Mouse (Mus musculus): ENCODE measurements around the gene Vstm2a.

Gene Vstm2a

DNA sequence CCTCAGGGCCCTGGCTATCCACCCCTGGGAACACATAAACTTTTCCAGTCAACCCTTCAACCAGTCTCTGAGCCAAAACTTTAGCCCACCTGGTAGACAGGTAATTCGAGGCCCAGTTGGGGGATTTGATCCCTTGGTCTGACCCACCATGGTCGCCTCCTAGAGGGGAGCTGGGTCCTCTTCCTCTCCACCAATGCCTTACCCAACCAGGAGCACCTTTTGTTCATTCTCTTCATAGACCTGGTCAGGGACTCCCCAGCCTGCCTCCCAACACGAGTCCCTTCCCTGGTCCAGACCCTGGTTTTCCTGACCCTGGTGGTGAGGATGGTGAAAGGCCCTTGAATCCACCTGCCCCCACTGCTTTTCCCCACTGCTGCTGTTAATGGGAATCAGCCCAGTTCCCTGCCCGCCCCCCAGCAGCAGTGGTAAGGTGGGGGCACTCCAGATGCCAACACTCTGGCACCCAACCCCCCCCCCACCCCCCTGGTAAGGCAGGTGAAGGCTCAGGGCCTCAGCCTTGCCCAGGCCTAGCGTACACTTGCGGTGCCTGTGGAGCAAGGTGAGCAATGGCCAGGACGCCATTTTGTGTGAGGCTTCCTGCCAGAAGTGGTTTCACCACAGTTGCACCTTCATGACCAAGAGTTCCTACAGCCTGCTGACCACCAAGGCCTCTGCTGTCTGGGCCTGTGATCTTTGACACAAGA, 182.2 kb downstream of the Vstm2a start:
- no peak for DNase-seq (ENCODE audit: low spot score in 2 of 2)

Data from urinary bladder, postnatal 36 days (tissue).